Comparison of ENCODE assay signal across 1 mouse cellular context in the genomic region with DNA sequence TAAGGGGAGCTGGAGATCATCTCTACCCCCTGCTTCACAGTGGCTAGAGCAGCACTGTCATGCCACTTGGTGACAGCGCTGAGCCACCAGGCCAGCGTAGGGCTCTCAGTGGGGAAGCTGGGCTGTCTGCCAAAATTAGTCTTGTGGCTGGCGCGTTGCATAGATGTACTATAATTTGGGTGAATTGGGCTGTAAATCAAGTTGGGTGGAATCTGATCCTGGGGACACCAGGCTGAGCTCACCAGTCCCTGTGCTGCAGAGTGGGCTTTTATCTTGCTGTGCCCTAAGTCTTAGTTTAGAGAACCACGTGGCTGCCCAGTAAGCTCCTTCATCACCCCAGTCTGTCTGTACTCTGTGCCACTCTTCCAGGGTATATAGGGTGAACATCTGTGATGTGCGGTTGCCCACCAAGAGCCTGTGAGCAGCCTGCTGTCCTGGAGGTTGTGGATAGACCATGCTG.
A peak's percentile ranks its signal among the peaks of the same experiment; 100 is the strongest.
TF ChIP-seq lines count a peak whose summit lies in the region.

No protein-coding gene starts in this region.

TF ChIP-seq in MEL, 35 proteins besides CTCF, POLR2A, EP300 and RAD21 (continued from another document):
- TF ChIP-seq MEF2A (IDR thresholded peaks at IDR 0.05; ENCODE audit: extremely low read depth, insufficient replicate concordance, low read depth, low read length, poor library complexity, severe bottlenecking) (no peak), NRF1 (IDR thresholded peaks at IDR 0.05; ENCODE audit: insufficient read depth, low read depth, low read length, poor library complexity, severe bottlenecking) (no peak), TAL1 (IDR thresholded peaks at IDR 0.05; ENCODE audit: low read length) (0 out of 2 replicates have a peak, but pooled peaks have one; percentile 3), NELFE (IDR thresholded peaks at IDR 0.05; ENCODE audit: low read depth, low read length) (no peak), ETS1 (IDR thresholded peaks at IDR 0.05; ENCODE audit: low read depth, low read length) (peak; percentile 53), GABPA (IDR thresholded peaks at IDR 0.05; ENCODE audit: low read depth, low read length) (no peak), GATA1 (IDR thresholded peaks at IDR 0.05; ENCODE audit: low read depth, low read length) (0 out of 2 replicates have a peak, but pooled peaks have one; percentile 48), MYC (IDR thresholded peaks at IDR 0.05; ENCODE audit: low read depth, low read length) (peak; percentile 65), MXI1 (IDR thresholded peaks at IDR 0.05; ENCODE audit: low read depth, low read length) (peak; percentile 74), MAZ (IDR thresholded peaks at IDR 0.05; ENCODE audit: low read depth, low read length) (peak; percentile 27; the same call in 1 of the 2 replicates), MAX (IDR thresholded peaks at IDR 0.05; ENCODE audit: low read length) (peak; percentile 75; the same call in 1 of the 2 replicates), E2F4 (IDR thresholded peaks at IDR 0.05; ENCODE audit: borderline replicate concordance, low read depth, low read length) (no peak)
